21 mouse cellular contexts compared by ENCODE assay signal in the genomic region with DNA sequence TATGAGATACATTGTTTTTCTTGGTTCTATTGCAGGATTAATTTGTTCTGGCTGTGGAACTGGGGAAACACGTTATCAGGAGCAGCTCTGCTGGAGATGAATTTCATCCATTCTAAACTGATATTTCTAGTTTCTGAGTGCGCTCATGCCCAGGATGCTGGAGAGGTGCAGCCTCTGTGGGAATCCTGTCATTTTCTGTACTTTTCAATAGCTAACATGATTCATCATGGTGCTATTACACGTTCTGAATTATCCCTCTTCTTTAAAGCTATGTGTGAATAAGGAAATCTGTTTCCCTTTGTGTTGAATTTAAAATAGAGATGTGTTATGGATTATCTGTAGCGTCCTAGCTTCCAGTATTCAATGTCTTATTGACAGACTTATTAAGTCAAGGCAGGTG.
DNase-seq lines count a peak whose midpoint lies in the region; ATAC-seq and TF ChIP-seq lines count a peak whose summit lies in the region.
"Had no signal": no experiment of that assay in that cellular context is flagged by ENCODE, and none has a peak within 500 bp of the region (broad histone marks: within the 10 kb centered on the region; RNA-seq: fewer than 3 reads in every experiment).

No protein-coding gene starts in this region.

- no peaks in the 10 kb centered on the region for H3K9me3 ChIP-seq in heart, embryonic 10.5 days
- H3K9me3 ChIP-seq in heart, embryonic 16.5 days (replicated peaks; ENCODE audit: control insufficient read depth, low read length), result no peaks in the 10 kb centered on the region
- no peaks in the 10 kb centered on the region for H3K9me3 ChIP-seq in stomach, embryonic 15.5 days
- H3K9me3 ChIP-seq in intestine, postnatal 0 days (ENCODE audit: control insufficient read depth), result no peaks in the 10 kb centered on the region
- H3K9me3 ChIP-seq: embryonic facial prominence, embryonic 13.5 days; forebrain, embryonic 12.5 days; hindbrain, embryonic 12.5 days had no signal

- no peak for ATAC-seq in heart, embryonic 16.5 days (replicated peaks; ENCODE audit: extremely low read depth, insufficient read depth, low FRiP score)
- ATAC-seq in stomach, embryonic 15.5 days (ENCODE audit: insufficient read depth, low FRiP score, low read depth), result no peak
- ATAC-seq in intestine, postnatal 0 days, result no peak
- ATAC-seq: activated CD4-positive, CD25-positive, alpha-beta regulatory T cell, adult 4 months; forebrain, embryonic 16.5 days; hindbrain, embryonic 16.5 days; inflammation-experienced regulatory T-cells, adult 6 months; Patski had no signal

- H3K27me3 ChIP-seq in heart, embryonic 10.5 days (ENCODE audit: insufficient read depth, poor library complexity, severe bottlenecking), result no peaks in the 10 kb centered on the region
- no peaks in the 10 kb centered on the region for H3K27me3 ChIP-seq in heart, embryonic 16.5 days (ENCODE audit: control insufficient read depth, insufficient read depth, low read length)
- no peaks in the 10 kb centered on the region for H3K27me3 ChIP-seq in stomach, embryonic 15.5 days (replicated peaks)
- no peaks in the 10 kb centered on the region for H3K27me3 ChIP-seq in intestine, postnatal 0 days (replicated peaks; ENCODE audit: control insufficient read depth, insufficient read depth, low read length)
- H3K27me3 ChIP-seq: CH12.LX; embryonic facial prominence, embryonic 13.5 days; forebrain, embryonic 12.5 days; hindbrain, embryonic 12.5 days; Patski had no signal

- DNase-seq in heart, embryonic 10.5 days (ENCODE audit: low spot score), result no peak
- DNase-seq in heart, postnatal 36 days, result no peak
- DNase-seq in heart, postnatal 10 days, result no peak
- DNase-seq: cerebellum, adult 18-20 months; cerebellum, adult 9-11 months; cerebellum, postnatal 36 days; gastrocnemius, adult 2 months; gastrocnemius, postnatal 25 days; kidney, adult 18-20 months had no signal

- no peaks in the 10 kb centered on the region for H3K36me3 ChIP-seq in heart, embryonic 10.5 days
- H3K36me3 ChIP-seq in heart, embryonic 16.5 days (ENCODE audit: control insufficient read depth, insufficient read depth), result no peaks in the 10 kb centered on the region
- no peaks in the 10 kb centered on the region for H3K36me3 ChIP-seq in stomach, embryonic 15.5 days
- H3K36me3 ChIP-seq in intestine, postnatal 0 days (ENCODE audit: control insufficient read depth, insufficient read depth), result no peaks in the 10 kb centered on the region
- H3K36me3 ChIP-seq: embryonic facial prominence, embryonic 13.5 days; forebrain, embryonic 12.5 days; hindbrain, embryonic 12.5 days had no signal

- no peak overlapping the region for H3K9ac ChIP-seq in heart, embryonic 16.5 days (ENCODE audit: low read length)
- H3K9ac ChIP-seq in stomach, embryonic 15.5 days, result no peak overlapping the region
- H3K9ac ChIP-seq in intestine, postnatal 0 days (ENCODE audit: low read depth, low read length), result no peak overlapping the region
- H3K9ac ChIP-seq: embryonic facial prominence, embryonic 13.5 days; forebrain, embryonic 12.5 days; hindbrain, embryonic 12.5 days had no signal

- WGBS in heart, embryonic 10.5 days, result 84% methylated on average over 4 of the region's 4 CpGs
- WGBS in heart, embryonic 16.5 days, result 72% methylated on average over 4 of the region's 4 CpGs
- 72% methylated on average over 4 of the region's 4 CpGs for WGBS in stomach, embryonic 15.5 days
- 79% methylated on average over 4 of the region's 4 CpGs for WGBS in intestine, postnatal 0 days

- intact Hi-C loops in heart, postnatal 36 days (cut with DNase I), result loop anchor here (5.0 kb wide), 3 partner anchors 93 to 232 kb away; a partner anchor contains a TSS
- intact Hi-C loops in heart, postnatal 10 days (cut with DNase I), result loop anchor here (5.0 kb wide), 1 partner anchor 153 kb away; no protein-coding TSS in a partner anchor

- no peak for TF ChIP-seq CTCF in intestine, postnatal 0 days (IDR thresholded peaks at IDR 0.05; ENCODE audit: low read depth)

- no peak overlapping the region for H3K4me3 ChIP-seq in heart, embryonic 10.5 days
- H3K4me3 ChIP-seq in heart, embryonic 16.5 days (ENCODE audit: low read length), result no peak overlapping the region
- H3K4me3 ChIP-seq in stomach, embryonic 15.5 days (replicated peaks), result no peak overlapping the region
- H3K4me3 ChIP-seq in intestine, postnatal 0 days (ENCODE audit: low read depth, low read length), result no peak overlapping the region
- H3K4me3 ChIP-seq: embryonic facial prominence, embryonic 13.5 days; forebrain, embryonic 12.5 days; gastrocnemius, adult 2 months; hindbrain, embryonic 12.5 days had no signal

- peaks cover 31% of the 10 kb centered on the region for H3K4me1 ChIP-seq in heart, embryonic 10.5 days
- H3K4me1 ChIP-seq in heart, embryonic 16.5 days (ENCODE audit: control insufficient read depth, insufficient read depth, low read length), result peaks cover 52% of the 10 kb centered on the region
- H3K4me1 ChIP-seq in stomach, embryonic 15.5 days, result 0 out of 2 replicates have a peak, but pooled peaks cover 4% of the 10 kb centered on the region
- no peaks in the 10 kb centered on the region for H3K4me1 ChIP-seq in intestine, postnatal 0 days (replicated peaks; ENCODE audit: control insufficient read depth, insufficient read depth, low read length)
- H3K4me1 ChIP-seq: forebrain, embryonic 12.5 days; hindbrain, embryonic 12.5 days had no signal

- H3K4me2 ChIP-seq in heart, embryonic 16.5 days (ENCODE audit: low read depth, low read length), result no peak overlapping the region
- H3K4me2 ChIP-seq in stomach, embryonic 15.5 days, result no peak overlapping the region
- no peak overlapping the region for H3K4me2 ChIP-seq in intestine, postnatal 0 days (replicated peaks; ENCODE audit: low read depth)
- H3K4me2 ChIP-seq: embryonic facial prominence, embryonic 13.5 days; forebrain, embryonic 12.5 days; hindbrain, embryonic 12.5 days had no signal

- H3K27ac ChIP-seq in heart, embryonic 10.5 days, result peak overlapping the region; percentile 42; the same call in 1 of the 2 replicates
- H3K27ac ChIP-seq in heart, embryonic 16.5 days (ENCODE audit: low read length), result peak overlapping the region; percentile 92
- 0 out of 2 replicates have a peak overlapping the region, but pooled peaks have one; percentile 6 for H3K27ac ChIP-seq in stomach, embryonic 15.5 days
- no peak overlapping the region for H3K27ac ChIP-seq in intestine, postnatal 0 days (ENCODE audit: low read depth, low read length)
- H3K27ac ChIP-seq: embryonic facial prominence, embryonic 13.5 days; forebrain, embryonic 12.5 days; gastrocnemius, adult 2 months; hindbrain, embryonic 12.5 days had no signal
